Mouse (Mus musculus): ENCODE data around the gene Abcf1.

- no peak for TF ChIP-seq CTCF (IDR thresholded peaks at IDR 0.05; ENCODE audit: control insufficient read depth, insufficient read depth, low read length)
- TF ChIP-seq POLR2A (IDR thresholded peaks at IDR 0.05; ENCODE audit: borderline replicate concordance, control insufficient read depth, low read depth, low read length) = no peak
Observed at GRCm38 (mm10) chr17:35981776-35982175, 12.2 kb upstream of the Abcf1 start.

Measured in bone marrow, adult 2 months (tissue).